1 mouse cellular context compared by ENCODE assay signal in genomic region chr11:121712987-121713386, GRCm38 (mm10).
TF ChIP-seq lines count a peak whose summit lies in the region.

No protein-coding gene starts in this region.

TF ChIP-seq in MEL, 35 proteins besides CTCF, POLR2A, EP300 and RAD21 (continued from another document):
- no peak for TF ChIP-seq GABPA (IDR thresholded peaks at IDR 0.05; ENCODE audit: low read depth, low read length)
- no peak for TF ChIP-seq HCFC1 (IDR thresholded peaks at IDR 0.05; ENCODE audit: low read depth, low read length)
- TF ChIP-seq NRF1 (IDR thresholded peaks at IDR 0.05; ENCODE audit: insufficient read depth, low read depth, low read length, poor library complexity, severe bottlenecking): no peak
- peak; percentile 31 for TF ChIP-seq TCF12 (IDR thresholded peaks at IDR 0.05; ENCODE audit: low read depth, low read length)
